Mouse (Mus musculus) limb, embryonic 15.5 days (tissue): ENCODE results near the gene Ppp2r3a. TPM values are rescaled to one million over a fixed set of nuclear protein-coding genes. Genes with fewer than 3 reads are reported as not detected.

Experiments used
- ATAC-seq: fragments of 200-750 bp; cut with Nextera tagmentation; 2 replicates; pipeline ENCODE4 v1.8.0; 2017; ENCODE audit warnings: low read depth, moderate TSS enrichment; ENCODE audit not compliant: insufficient number of reproducible peaks, low FRiP score, low TSS enrichment
- H3K27ac ChIP-seq: fragments of 300-500 bp; sonication (generic); 2 replicates; pipeline ENCODE4 v1.5.1; 2015; ENCODE audit warnings: moderate library complexity, mild to moderate bottlenecking, inconsistent platforms
- H3K27me3 ChIP-seq: fragments of 300-500 bp; sonication (generic); 2 replicates; pipeline ENCODE4 v1.6.1; 2015; ENCODE audit warnings: inconsistent platforms
- H3K36me3 ChIP-seq: fragments of 300-500 bp; sonication (generic); 2 replicates; pipeline ENCODE4 v1.6.1; 2015; ENCODE audit warnings: inconsistent platforms
- H3K4me1 ChIP-seq: fragments of 300-500 bp; sonication (generic); 2 replicates; pipeline ENCODE4 v1.6.1; 2015; ENCODE audit warnings: inconsistent platforms
- H3K4me2 ChIP-seq: fragments of 300-500 bp; sonication (generic); 2 replicates; pipeline ENCODE4 v1.6.1; 2015; ENCODE audit warnings: mild to moderate bottlenecking, inconsistent platforms
- H3K4me3 ChIP-seq: fragments of 300-500 bp; sonication (generic); 2 replicates; pipeline ENCODE4 v1.5.1; 2015; ENCODE audit warnings: mild to moderate bottlenecking, inconsistent platforms
- H3K9ac ChIP-seq: fragments of 300-500 bp; sonication (generic); 2 replicates; pipeline ENCODE4 v1.6.1; 2015; ENCODE audit warnings: inconsistent platforms
- H3K9me3 ChIP-seq: fragments of 300-500 bp; sonication (generic); 2 replicates; pipeline ENCODE4 v1.6.1; 2016; ENCODE audit warnings: inconsistent platforms
- WGBS: fragments of 180-500 bp; shearing (Covaris S2); methylation state at CpG from one replicate; pipeline ENCODE4 v1.1.7; 2015; 5-methylcytosine and 5-hydroxymethylcytosine counted together
- polyA plus RNA-seq: library from polyadenylated mRNA; unstranded; fragments of >200 nt; fragmentation: Nextera tagmentation; extraction: Ambion mirVana; gene quantifications from 2 replicates; pipeline ENCODE4 v1.2.1, GENCODE M21; 2015

The Ppp2r3a gene
- polyA plus RNA-seq, 1 experiment from 2014 or later: 17.3 TPM

GRCm38 (mm10) chr9:101069781-101070180 lies 181.8 kb downstream of the Ppp2r3a start:
- Histone ChIP-seq H3K4me2 (no peak overlapping the region), H3K27me3 (no peaks in the 10 kb centered on the region), H3K9me3 (no peaks in the 10 kb centered on the region), H3K27ac (no peak overlapping the region), H3K4me3 (no peak overlapping the region), H3K4me1 (no peaks in the 10 kb centered on the region), H3K36me3 (no peaks in the 10 kb centered on the region), H3K9ac (no peak overlapping the region)
- WGBS: 94% methylated on average over 3 of the region's 3 CpGs
- no peak for ATAC-seq

- Histone ChIP-seq H3K36me3 (no peaks in the 10 kb centered on the region), H3K27me3 (no peaks in the 10 kb centered on the region), H3K27ac (no peak overlapping the region), H3K4me3 (no peak overlapping the region), H3K4me1 (no peaks in the 10 kb centered on the region), H3K9me3 (no peaks in the 10 kb centered on the region), H3K4me2 (no peak overlapping the region), H3K9ac (no peak overlapping the region)
- no peak for ATAC-seq
- WGBS: 71% methylated on average over 3 of the region's 3 CpGs
Measured at GRCm38 (mm10) chr9:101065076-101065602, 186.5 kb downstream of the Ppp2r3a start.

GRCm38 (mm10) chr9:101062253-101062780 lies 189.3 kb downstream of the Ppp2r3a start:
- H3K27ac ChIP-seq: no peak overlapping the region
- ATAC-seq: no peak
- no peak overlapping the region for H3K9ac ChIP-seq
- no peaks in the 10 kb centered on the region for H3K9me3 ChIP-seq
- H3K4me3 ChIP-seq: no peak overlapping the region
- no peaks in the 10 kb centered on the region for H3K36me3 ChIP-seq
- H3K4me2 ChIP-seq: no peak overlapping the region
- no peaks in the 10 kb centered on the region for H3K4me1 ChIP-seq
- H3K27me3 ChIP-seq: no peaks in the 10 kb centered on the region
- WGBS: 73% methylated on average over 6 of the region's 6 CpGs

GRCm38 (mm10) chr9:101061035-101061434 lies 190.6 kb downstream of the Ppp2r3a start:
- no peak overlapping the region for H3K4me3 ChIP-seq
- H3K9ac ChIP-seq: no peak overlapping the region
- WGBS: 56% methylated on average over 11 of the region's 11 CpGs
- no peaks in the 10 kb centered on the region for H3K27me3 ChIP-seq
- H3K27ac ChIP-seq: no peak overlapping the region
- no peaks in the 10 kb centered on the region for H3K4me1 ChIP-seq
- H3K9me3 ChIP-seq: no peaks in the 10 kb centered on the region
- no peak overlapping the region for H3K4me2 ChIP-seq
- ATAC-seq: no peak
- no peaks in the 10 kb centered on the region for H3K36me3 ChIP-seq

GRCm38 (mm10) chr9:101057156-101057555 lies 194.4 kb downstream of the Ppp2r3a start:
- Histone ChIP-seq H3K36me3 (no peaks in the 10 kb centered on the region), H3K4me3 (no peak overlapping the region), H3K4me1 (no peaks in the 10 kb centered on the region), H3K4me2 (no peak overlapping the region), H3K9me3 (no peaks in the 10 kb centered on the region), H3K27ac (no peak overlapping the region), H3K9ac (no peak overlapping the region), H3K27me3 (no peaks in the 10 kb centered on the region)
- WGBS: 88% methylated on average over 4 of the region's 4 CpGs
- no peak for ATAC-seq

Other genes with a start within 250 kb of the Ppp2r3a start
- 25.7 and 27.0 TPM in 2 replicates for gene Pccb, start 216.9 kb downstream of the Ppp2r3a start, polyA plus RNA-seq
- 3.7 and 5.4 TPM in 2 replicates for gene Msl2, start 177.7 kb downstream of the Ppp2r3a start, polyA plus RNA-seq